Mouse (Mus musculus) ES-E14 (cell line): ENCODE results near the gene Clk2. TPM values are rescaled to one million over a fixed set of nuclear protein-coding genes. Genes with fewer than 3 reads are reported as not detected.

Source experiments
- DNase-seq: peaks from one replicate; pipeline ENCODE4 v3.0.0-alpha.2; 2013; ENCODE audit warnings: low read depth, low spot score
- H3K27ac ChIP-seq: 2 replicates; pipeline ENCODE4 v1.5.1; 2012; ENCODE audit warnings: low read depth, mild to moderate bottlenecking, low read length, moderate library complexity, mixed read lengths; ENCODE audit not compliant: poor library complexity, insufficient read depth, severe bottlenecking
- H3K36me3 ChIP-seq: 2 replicates; pipeline ENCODE4 v1.6.1; 2012; ENCODE audit warnings: mild to moderate bottlenecking, low read length, moderate library complexity, mixed read lengths; ENCODE audit not compliant: control insufficient read depth, poor library complexity, insufficient read depth, severe bottlenecking
- H3K4me1 ChIP-seq, 2 experiments: fragments of 150-350 bp in 1 of 2; sonication (generic) in 1 of 2; 2 replicates each; pipeline ENCODE4 v1.6.1; 2012; ENCODE audit warnings: low read length in 2 of 2, mild to moderate bottlenecking in 1 of 2, mixed read lengths in 1 of 2; ENCODE audit not compliant: control insufficient read depth in 2 of 2, insufficient read depth in 2 of 2, poor library complexity in 1 of 2
- H3K4me3 ChIP-seq, 2 experiments: fragments of 150-350 bp in 1 of 2; sonication (generic) in 1 of 2; 2 replicates each; pipeline ENCODE4 v1.5.1; 2012; ENCODE audit warnings: low read length in 2 of 2, low read depth in 1 of 2, mild to moderate bottlenecking in 1 of 2, mixed read lengths in 1 of 2; ENCODE audit not compliant: insufficient read depth in 1 of 2, poor library complexity in 1 of 2, severe bottlenecking in 1 of 2
- H3K9ac ChIP-seq: 2 replicates; pipeline ENCODE4 v1.6.1; 2012; ENCODE audit warnings: low read depth, mild to moderate bottlenecking, low read length, mixed read lengths; ENCODE audit not compliant: poor library complexity, insufficient read depth, severe bottlenecking
- H3K9me3 ChIP-seq: fragments of 150-350 bp; sonication (generic); 2 replicates; pipeline ENCODE4 v1.6.1; 2012; ENCODE audit warnings: low read depth, mild to moderate bottlenecking, low read length; ENCODE audit not compliant: control insufficient read depth, insufficient read depth
- CHD2 ChIP-seq: IDR thresholded peaks from 2 replicates; pipeline ENCODE4 v1.6.1; 2014; ENCODE audit warnings: mild to moderate bottlenecking, low read depth, low read length, inconsistent platforms
- HCFC1 ChIP-seq: IDR thresholded peaks from 2 replicates; pipeline ENCODE4 v1.6.1; 2012; ENCODE audit warnings: low read length, inconsistent platforms, borderline replicate concordance; ENCODE audit not compliant: insufficient read depth
- MAFK ChIP-seq: IDR thresholded peaks from 2 replicates; pipeline ENCODE4 v1.6.1; 2014; ENCODE audit warnings: mild to moderate bottlenecking, low read depth, low read length, inconsistent platforms; ENCODE audit not compliant: insufficient read depth
- ZC3H11A ChIP-seq: IDR thresholded peaks from 2 replicates; pipeline ENCODE4 v1.6.1; 2012; ENCODE audit warnings: low read depth, mild to moderate bottlenecking, inconsistent platforms, low read length, borderline replicate concordance
- ZNF384 ChIP-seq: IDR thresholded peaks from 2 replicates; pipeline ENCODE4 v1.6.1; 2012; ENCODE audit warnings: low read depth, low read length, inconsistent platforms
- in situ Hi-C, 2 experiments: fragments of 600-800 bp; cut with MboI; formaldehyde crosslinking; loops; one replicate each; pipeline ENCODE4 v1.15.1; 2025; ENCODE audit warnings: low sequenced_read_pairs in 2 of 2, inconsistent platforms in 1 of 2; ENCODE audit not compliant: unreplicated experiment in 2 of 2
- total RNA-seq: library from RNA; depleted of rRNA; stranded (reverse); fragments of 300-350 nt; gene quantifications from 2 replicates; pipeline ENCODE4 v1.2.3, GENCODE M21; 2012

The Clk2 gene
- total RNA-seq, 1 experiment = 42.0 TPM

- in situ Hi-C loops = no loop called here
- peaks cover 0 to 2% of the 10 kb centered on the region in 2 experiments; a peak in 1 of 4 replicates for H3K4me1 ChIP-seq
- no peak for TF ChIP-seq ZNF384
- no peak for TF ChIP-seq HCFC1
- no peak for TF ChIP-seq CHD2
- no peak for TF ChIP-seq MAFK
- TF ChIP-seq ZC3H11A = no peak
- no peaks in the 10 kb centered on the region for H3K9me3 ChIP-seq
- no peak for DNase-seq
- peak overlapping the region; percentile 78 to 87 for H3K4me3 ChIP-seq
- peak overlapping the region; percentile 79 for H3K9ac ChIP-seq
- no peak overlapping the region for H3K27ac ChIP-seq
- H3K36me3 ChIP-seq = peaks cover 30% of the 10 kb centered on the region
Measured at GRCm38 (mm10) chr3:89203142-89203514, 38.5 kb downstream of the Clk2 start.

GRCm38 (mm10) chr3:89206079-89206478, 41.5 kb downstream of the Clk2 start:
- TF ChIP-seq MAFK (no peak), CHD2 (no peak)
- H3K9me3 ChIP-seq = no peaks in the 10 kb centered on the region
- peaks cover 0 to 2% of the 10 kb centered on the region in 2 experiments; a peak in 1 of 4 replicates for H3K4me1 ChIP-seq
- H3K36me3 ChIP-seq = peaks cover 56% of the 10 kb centered on the region
- H3K9ac ChIP-seq = no peak overlapping the region
- no peak overlapping the region for H3K4me3 ChIP-seq
- no peak for DNase-seq
- in situ Hi-C loops = no loop called here
- no peak overlapping the region for H3K27ac ChIP-seq

- DNase-seq = no peak
- no peak overlapping the region for H3K9ac ChIP-seq
- no peaks in the 10 kb centered on the region for H3K9me3 ChIP-seq
- H3K4me1 ChIP-seq = peaks cover 0 to 2% of the 10 kb centered on the region in 2 experiments; a peak in 1 of 4 replicates
- no peak overlapping the region for H3K27ac ChIP-seq
- TF ChIP-seq MAFK (no peak), ZC3H11A (no peak), HCFC1 (no peak), ZNF384 (no peak), CHD2 (no peak)
- in situ Hi-C loops = no loop called here
- peaks cover 56% of the 10 kb centered on the region for H3K36me3 ChIP-seq
- H3K4me3 ChIP-seq = no peak overlapping the region
Measured at GRCm38 (mm10) chr3:89206695-89207094, 42.1 kb downstream of the Clk2 start.

- in situ Hi-C loops = no loop called here
- no peak for TF ChIP-seq ZC3H11A
- TF ChIP-seq HCFC1 = no peak
- no peak for TF ChIP-seq MAFK
- no peak for TF ChIP-seq ZNF384
- no peak for TF ChIP-seq CHD2
- no peak overlapping the region for H3K27ac ChIP-seq
- no peaks in the 10 kb centered on the region for H3K9me3 ChIP-seq
- no peak overlapping the region for H3K4me3 ChIP-seq
- no peak overlapping the region for H3K9ac ChIP-seq
- H3K4me1 ChIP-seq = peaks cover 3% of the 10 kb centered on the region in 2 experiments; a peak in 1 of 4 replicates
- peaks cover 56% of the 10 kb centered on the region for H3K36me3 ChIP-seq
- DNase-seq = no peak
Measured at GRCm38 (mm10) chr3:89208075-89208657, 43.6 kb downstream of the Clk2 start.

- H3K27ac ChIP-seq = no peak overlapping the region
- no peak for TF ChIP-seq CHD2
- no peak for TF ChIP-seq ZNF384
- TF ChIP-seq ZC3H11A = no peak
- TF ChIP-seq HCFC1 = no peak
- no peak for TF ChIP-seq MAFK
- no peak for DNase-seq
- in situ Hi-C loops = no loop called here
- H3K9ac ChIP-seq = no peak overlapping the region
- no peaks in the 10 kb centered on the region for H3K9me3 ChIP-seq
- H3K4me3 ChIP-seq = no peak overlapping the region
- peaks cover 2 to 3% of the 10 kb centered on the region in 2 experiments; a peak in 1 of 4 replicates for H3K4me1 ChIP-seq
- peaks cover 56% of the 10 kb centered on the region for H3K36me3 ChIP-seq
Measured at GRCm38 (mm10) chr3:89208736-89209135, 44.1 kb downstream of the Clk2 start.
